Mouse (Mus musculus): ENCODE measurements around the gene Chrna4.

The Chrna4 gene

GRCm38 (mm10) chr2:181035186-181035585, 8.2 kb downstream of the Chrna4 start:
- DNase-seq: no peak

DNA sequence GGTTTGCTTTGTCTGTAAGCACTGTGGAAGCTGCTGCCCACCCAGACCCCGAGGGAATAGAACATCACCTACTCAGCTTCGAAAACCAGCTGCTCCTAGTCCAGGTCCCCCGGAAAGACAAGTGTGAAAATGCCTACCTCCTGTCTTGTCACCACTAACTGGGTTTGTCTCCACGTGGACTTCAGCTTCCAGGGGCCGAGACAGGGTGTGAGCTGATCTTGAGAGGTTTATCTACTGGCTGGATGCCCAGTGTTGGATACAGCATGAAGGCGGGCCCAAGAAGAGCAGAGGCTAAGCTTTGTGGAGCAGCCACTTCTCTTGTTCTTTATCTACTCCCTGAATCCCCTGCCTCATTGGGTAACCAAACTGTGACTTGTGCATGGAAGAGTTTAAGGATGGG, 10.0 kb downstream of the Chrna4 start:
- peak; percentile 13 for DNase-seq

GRCm38 (mm10) chr2:181032407-181032806, 10.9 kb downstream of the Chrna4 start:
- no peak for DNase-seq

GRCm38 (mm10) chr2:181031406-181031934, 11.9 kb downstream of the Chrna4 start:
- DNase-seq: no peak

- no peak for DNase-seq
Observed at GRCm38 (mm10) chr2:181008339-181008738, 35.0 kb downstream of the Chrna4 start.

- no peak for DNase-seq
Observed at GRCm38 (mm10) chr2:181007054-181007453, 36.3 kb downstream of the Chrna4 start.

GRCm38 (mm10) chr2:180996905-180997304, 46.4 kb downstream of the Chrna4 start:
- DNase-seq: no peak

- DNase-seq: peak; percentile 36
Observed at GRCm38 (mm10) chr2:180996436-180996835, 46.9 kb downstream of the Chrna4 start.

GRCm38 (mm10) chr2:180995457-180995856, 47.9 kb downstream of the Chrna4 start:
- DNase-seq: no peak

GRCm38 (mm10) chr2:180994360-180994759, 49.0 kb downstream of the Chrna4 start:
- no peak for DNase-seq

DNA sequence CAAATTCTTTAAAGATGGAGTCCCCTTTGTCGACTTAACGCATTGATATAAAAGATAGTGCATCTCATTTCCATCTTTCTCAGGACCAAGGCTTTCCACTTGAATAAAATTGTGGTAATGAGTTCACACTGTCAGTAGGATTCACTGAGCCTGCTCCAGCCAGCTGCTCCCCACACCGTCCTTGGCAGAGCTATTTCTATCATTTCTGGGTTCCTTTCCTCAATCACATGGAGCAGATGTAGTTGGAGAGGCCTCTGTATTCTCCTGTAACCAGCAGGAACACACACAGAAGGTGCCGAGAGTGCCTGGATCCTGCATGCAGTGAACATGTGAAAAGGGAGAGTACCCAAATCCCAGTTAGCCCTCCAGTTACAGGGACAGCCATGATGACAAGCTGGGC, 53.0 kb downstream of the Chrna4 start:
- DNase-seq: no peak

GRCm38 (mm10) chr2:180988948-180989347, 54.4 kb downstream of the Chrna4 start:
- DNase-seq: no peak

GRCm38 (mm10) chr2:180988347-180988913, 54.9 kb downstream of the Chrna4 start:
- no peak for DNase-seq

DNA sequence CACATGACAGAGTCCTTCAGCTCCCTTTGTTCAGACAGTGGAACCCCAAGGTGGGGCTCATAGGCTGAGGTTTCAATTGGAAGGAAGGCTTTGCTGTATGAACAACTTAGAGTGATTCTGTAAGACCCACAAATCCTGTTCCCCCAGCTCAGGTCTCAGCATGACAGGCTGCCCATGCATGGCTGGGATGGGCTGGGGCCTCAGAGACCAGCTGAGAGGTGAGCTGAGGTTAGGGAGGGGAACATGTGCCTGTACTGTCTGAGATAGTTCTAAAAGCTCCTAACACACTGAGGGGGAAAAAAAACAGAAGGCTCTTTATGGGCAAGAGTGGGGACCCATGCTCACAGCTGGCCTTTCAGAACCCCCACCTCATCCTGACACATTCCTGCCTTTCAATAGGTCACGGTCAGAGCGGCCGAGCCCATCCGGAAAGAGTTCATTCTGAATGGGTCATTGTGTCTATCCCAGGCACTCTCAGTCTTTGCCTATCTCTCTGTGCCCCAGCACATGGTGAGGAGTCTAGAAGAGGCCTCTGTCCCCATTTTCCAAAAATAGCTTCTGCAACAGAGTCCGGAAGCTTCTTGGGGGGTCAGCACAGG, 55.8 kb downstream of the Chrna4 start:
- DNase-seq: no peak

GRCm38 (mm10) chr2:180987001-180987400, 56.3 kb downstream of the Chrna4 start:
- DNase-seq: no peak

DNA sequence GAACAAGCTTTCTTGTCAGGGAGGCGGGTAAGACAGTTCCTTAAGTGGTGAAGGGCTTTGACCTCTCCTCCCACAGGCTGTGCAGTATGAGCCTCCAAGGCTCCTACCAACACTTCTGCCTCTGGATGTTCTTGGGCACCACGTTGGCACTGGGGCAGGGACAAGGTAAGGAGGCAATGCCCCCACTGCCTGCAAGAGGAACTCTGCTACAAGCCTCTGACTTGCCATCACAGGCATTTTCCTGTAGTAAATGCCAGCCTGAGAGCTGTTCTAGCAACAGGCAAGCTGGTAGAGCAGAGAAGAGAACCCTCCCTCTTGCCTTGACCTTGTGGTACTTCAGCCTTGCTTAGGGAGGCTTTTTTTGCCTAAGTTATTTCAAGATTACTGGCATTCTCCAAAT, 56.9 kb downstream of the Chrna4 start, which contains the start of gene Col20a1:
Col20a1 (plus strand) TSS at position 87 of the 400 bp plus-strand sequence.
- no peak for DNase-seq

GRCm38 (mm10) chr2:180985635-180986034, 57.7 kb downstream of the Chrna4 start:
- DNase-seq: no peak

- DNase-seq: no peak
Observed at GRCm38 (mm10) chr2:180981133-180981532, 62.2 kb downstream of the Chrna4 start.
